Mouse (Mus musculus) megakaryocyte, embryonic 14.5 days (primary cell): ENCODE data around the gene Six5. TPM values are rescaled to one million over a fixed set of nuclear protein-coding genes. Genes with fewer than 3 reads are reported as not detected.
"Not testable (repeated sequence)": the region's sequence is repeated elsewhere in the genome, so short reads cannot be mapped to it uniquely, and the experiment has no call there.

Experiments used
- H3K27me3 ChIP-seq: replicated peaks from 2 replicates; pipeline ENCODE3; 2012; ENCODE audit warnings: inconsistent platforms
- H3K36me3 ChIP-seq: replicated peaks from 2 replicates; pipeline ENCODE3; 2012; ENCODE audit warnings: low read length, inconsistent platforms, mixed read lengths
- H3K4me1 ChIP-seq: 2 replicates; pipeline ENCODE4 v1.6.1; 2012; ENCODE audit warnings: inconsistent platforms
- H3K4me3 ChIP-seq: replicated peaks from 2 replicates; pipeline ENCODE3; 2012; ENCODE audit warnings: moderate library complexity, mild to moderate bottlenecking, inconsistent platforms
- H3K9me3 ChIP-seq: 2 replicates; pipeline ENCODE4 v1.6.1; 2012; ENCODE audit warnings: inconsistent platforms
- FLI1 ChIP-seq: IDR thresholded peaks from 2 replicates; pipeline ENCODE4 v1.6.1; 2012; ENCODE audit warnings: low read length, inconsistent platforms, mixed read lengths
- GATA1 ChIP-seq: IDR thresholded peaks from 3 replicates; pipeline ENCODE4 v1.6.1; 2012; ENCODE audit warnings: mixed read lengths, low read length, inconsistent platforms, borderline replicate concordance
- polyA plus RNA-seq: library from polyadenylated mRNA; stranded (reverse); fragments of >175 nt; gene quantifications from 2 replicates; pipeline ENCODE4 v1.2.3, GENCODE M21; 2012; ENCODE audit warnings: low replicate concordance; ENCODE audit not compliant: insufficient read depth

Gene Six5
- polyA plus RNA-seq, 1 experiment: 11.5 TPM

DNA sequence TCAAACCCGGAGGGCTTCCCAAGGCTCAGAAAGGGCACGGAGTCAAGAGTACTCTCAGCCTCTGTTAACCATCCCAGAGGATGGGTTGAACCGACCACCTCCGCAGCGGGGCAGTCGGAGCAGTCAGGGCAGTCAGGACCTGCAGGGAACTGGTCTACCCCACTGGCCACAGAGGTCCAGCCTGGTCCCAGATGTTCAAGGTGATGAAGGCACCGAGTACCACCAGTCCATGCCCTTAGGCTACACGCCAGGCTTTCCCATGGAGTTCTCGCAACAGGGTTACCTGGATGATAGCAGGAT lies 39.7 kb upstream of the Six5 start:
- Histone ChIP-seq H3K36me3 (peaks cover 63% of the 10 kb centered on the region), H3K9me3 (no peaks in the 10 kb centered on the region), H3K4me1 (peaks cover 7% of the 10 kb centered on the region), H3K27me3 (peaks cover 14% of the 10 kb centered on the region), H3K4me3 (no peak overlapping the region)
- TF ChIP-seq GATA1: no peak
- TF ChIP-seq FLI1: no peak

- Histone ChIP-seq H3K36me3 (peaks cover 59% of the 10 kb centered on the region), H3K9me3 (no peaks in the 10 kb centered on the region)
These were observed 39.3 kb upstream of the Six5 start for GRCm38 (mm10) chr7:19055108-19055507.

GRCm38 (mm10) chr7:19057405-19057804 lies 37.0 kb upstream of the Six5 start:
- H3K9me3 ChIP-seq: no peaks in the 10 kb centered on the region
- H3K4me3 ChIP-seq: no peak overlapping the region
- H3K27me3 ChIP-seq: peaks cover 31% of the 10 kb centered on the region
- peaks cover 7% of the 10 kb centered on the region for H3K4me1 ChIP-seq
- peaks cover 36% of the 10 kb centered on the region for H3K36me3 ChIP-seq
- TF ChIP-seq FLI1 (no peak), GATA1 (no peak)

More at GRCm38 (mm10) chr7:19055108-19055507, 39.3 kb upstream of the Six5 start:
- TF ChIP-seq FLI1 (no peak), GATA1 (no peak)
- no peak overlapping the region for H3K4me3 ChIP-seq
- H3K27me3 ChIP-seq: peaks cover 17% of the 10 kb centered on the region
- H3K4me1 ChIP-seq: peaks cover 7% of the 10 kb centered on the region

DNA sequence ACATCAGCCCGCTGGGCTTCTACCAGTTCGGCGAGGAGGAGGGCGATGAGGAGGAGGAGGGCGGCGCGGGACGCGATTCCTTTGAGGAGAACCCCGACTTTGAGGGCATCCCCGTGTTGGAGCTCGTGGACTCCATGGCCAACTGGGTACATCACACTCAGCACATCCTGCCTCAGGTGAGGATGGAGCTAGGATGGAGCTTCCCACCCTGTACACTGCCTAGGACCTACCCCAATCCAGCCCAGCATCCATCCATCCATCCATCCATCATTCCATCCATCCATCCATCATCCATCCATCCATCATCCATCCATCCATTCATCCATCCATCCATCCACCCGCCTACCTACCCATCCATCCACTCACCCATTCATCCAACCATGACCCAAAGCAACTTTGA lies 28.5 kb upstream of the Six5 start:
- peaks cover 4% of the 10 kb centered on the region; the same call in 1 of the 2 replicates for H3K4me1 ChIP-seq
- no peaks in the 10 kb centered on the region for H3K36me3 ChIP-seq
- peaks cover 77% of the 10 kb centered on the region for H3K27me3 ChIP-seq
- H3K9me3 ChIP-seq: peaks cover 23% of the 10 kb centered on the region
- peak overlapping the region; percentile 42 for H3K4me3 ChIP-seq
- TF ChIP-seq GATA1 (no peak), FLI1 (no peak)

GRCm38 (mm10) chr7:19067063-19067462 lies 27.3 kb upstream of the Six5 start:
- Histone ChIP-seq H3K27me3 (peaks cover 76% of the 10 kb centered on the region), H3K36me3 (no peaks in the 10 kb centered on the region), H3K4me3 (no peak overlapping the region), H3K4me1 (peaks cover 4% of the 10 kb centered on the region; the same call in 1 of the 2 replicates), H3K9me3 (peaks cover 23% of the 10 kb centered on the region)
- TF ChIP-seq FLI1: no peak
- no peak for TF ChIP-seq GATA1

GRCm38 (mm10) chr7:19067935-19068334 lies 26.5 kb upstream of the Six5 start:
- TF ChIP-seq GATA1: no peak
- no peak for TF ChIP-seq FLI1
- Histone ChIP-seq H3K27me3 (peaks cover 76% of the 10 kb centered on the region), H3K36me3 (no peaks in the 10 kb centered on the region), H3K9me3 (peaks cover 23% of the 10 kb centered on the region), H3K4me3 (no peak overlapping the region), H3K4me1 (peaks cover 4% of the 10 kb centered on the region; the same call in 1 of the 2 replicates)

GRCm38 (mm10) chr7:19068707-19069106 lies 25.7 kb upstream of the Six5 start:
- H3K36me3 ChIP-seq: no peaks in the 10 kb centered on the region
- TF ChIP-seq FLI1 (no peak), GATA1 (no peak)
- H3K27me3 ChIP-seq: peaks cover 78% of the 10 kb centered on the region
- H3K4me3 ChIP-seq: no peak overlapping the region
- peaks cover 27% of the 10 kb centered on the region for H3K9me3 ChIP-seq
- peaks cover 4% of the 10 kb centered on the region; the same call in 1 of the 2 replicates for H3K4me1 ChIP-seq

DNA sequence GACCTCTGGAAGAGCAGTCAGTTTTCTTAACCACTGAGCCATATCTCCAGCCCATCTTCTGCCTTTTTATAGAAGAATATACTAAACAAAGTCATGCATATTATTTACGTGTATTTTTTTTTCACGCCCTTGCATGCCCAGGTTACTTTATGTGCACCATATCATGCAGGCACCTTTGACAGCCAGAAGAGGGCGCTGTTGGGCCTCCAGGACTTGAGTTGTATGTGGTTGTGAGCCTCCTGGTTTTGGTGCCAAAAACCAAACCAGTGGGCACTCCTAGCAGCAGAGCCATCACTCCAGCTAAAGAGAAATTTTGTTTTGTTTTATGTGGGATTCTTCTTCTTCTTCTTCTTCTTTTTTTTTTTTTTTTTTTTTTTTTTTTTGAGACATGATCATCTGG lies 24.9 kb upstream of the Six5 start:
- TF ChIP-seq GATA1 (no peak), FLI1 (no peak)
- Histone ChIP-seq H3K36me3 (no peaks in the 10 kb centered on the region), H3K4me1 (peaks cover 4% of the 10 kb centered on the region; the same call in 1 of the 2 replicates), H3K4me3 (no peak overlapping the region), H3K9me3 (peaks cover 35% of the 10 kb centered on the region), H3K27me3 (peaks cover 78% of the 10 kb centered on the region)

DNA sequence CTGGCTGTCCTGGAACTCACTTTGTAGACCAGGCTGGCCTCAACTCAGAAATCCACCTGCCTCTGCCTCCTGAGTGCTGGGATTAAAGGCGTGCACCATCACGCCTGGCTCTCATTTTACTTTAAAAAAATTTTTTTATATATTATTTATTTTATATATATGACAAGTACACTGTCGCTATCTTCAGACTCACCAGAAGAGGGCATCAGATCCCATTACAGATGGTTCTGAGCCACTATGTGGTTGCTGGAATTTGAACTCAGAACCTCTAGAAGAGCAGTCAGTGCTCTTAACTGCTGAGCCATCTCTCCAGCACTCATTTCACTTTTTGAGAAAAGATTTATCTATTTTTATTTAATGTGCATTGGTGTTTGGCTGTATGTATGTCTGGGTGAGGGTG lies 23.4 kb upstream of the Six5 start:
- H3K4me1 ChIP-seq: peaks cover 12% of the 10 kb centered on the region
- H3K36me3 ChIP-seq, H3K4me3 ChIP-seq: not testable (repeated sequence)
- peaks cover 35% of the 10 kb centered on the region for H3K9me3 ChIP-seq
- peaks cover 78% of the 10 kb centered on the region for H3K27me3 ChIP-seq

- TF ChIP-seq GATA1: no peak
- no peak for TF ChIP-seq FLI1
- H3K4me1 ChIP-seq: peaks cover 36% of the 10 kb centered on the region
- H3K4me3 ChIP-seq: no peak overlapping the region
- peaks cover 83% of the 10 kb centered on the region for H3K27me3 ChIP-seq
- H3K9me3 ChIP-seq: peaks cover 22% of the 10 kb centered on the region
- H3K36me3 ChIP-seq: no peaks in the 10 kb centered on the region
These were observed 20.9 kb upstream of the Six5 start for GRCm38 (mm10) chr7:19073504-19073903.

DNA sequence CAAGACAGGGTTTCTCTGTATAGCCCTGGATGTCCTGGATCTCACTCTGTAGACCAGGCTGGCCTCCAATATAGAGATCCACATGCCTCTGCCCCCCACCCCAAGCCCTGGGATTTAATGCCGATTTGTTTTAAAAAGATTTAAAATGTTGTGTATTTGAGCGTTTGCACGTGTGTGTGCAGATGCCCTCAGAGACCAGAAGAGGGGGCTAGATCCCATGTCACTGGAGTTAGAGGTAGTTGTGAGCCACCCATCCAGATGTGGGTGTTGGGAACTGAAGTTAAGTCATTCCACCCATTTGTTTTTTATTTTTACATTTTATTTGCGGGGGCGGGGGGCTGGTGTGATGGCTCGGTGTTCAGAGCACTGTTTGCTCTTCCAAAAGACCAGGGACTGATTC lies 19.9 kb upstream of the Six5 start:
- Histone ChIP-seq H3K27me3 (peaks cover 91% of the 10 kb centered on the region), H3K4me1 (peaks cover 46% of the 10 kb centered on the region), H3K4me3 (no peak overlapping the region), H3K9me3 (peaks cover 22% of the 10 kb centered on the region), H3K36me3 (no peaks in the 10 kb centered on the region)
- TF ChIP-seq GATA1: no peak
